In the genomic region with DNA sequence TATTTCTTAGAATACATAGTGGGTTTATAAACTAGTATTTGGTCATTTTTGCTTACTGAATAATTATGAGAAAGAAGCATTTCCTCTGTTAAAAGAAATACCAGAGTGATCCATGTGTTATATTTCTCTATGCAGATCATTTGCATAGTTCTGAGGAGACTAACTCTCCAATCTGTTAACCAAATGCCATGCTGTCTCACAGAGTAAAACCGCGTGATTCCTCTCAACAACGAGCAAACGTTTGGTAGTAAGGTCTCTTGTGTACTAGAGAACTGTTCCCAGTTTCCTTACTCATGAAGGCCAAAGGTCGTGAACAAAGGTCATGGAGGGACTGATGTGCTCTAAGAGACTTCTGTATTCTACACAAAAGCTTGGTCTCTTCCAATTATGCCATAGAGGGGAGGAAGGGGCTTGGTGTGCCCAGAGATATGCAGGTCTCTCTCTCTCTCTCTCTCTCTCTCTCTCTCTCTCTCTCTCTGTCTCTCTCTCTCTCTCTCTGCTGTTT, we compare ENCODE assay signal across 20 mouse cellular contexts.
"Had no signal": no experiment of that assay in that cellular context is flagged by ENCODE, and none has a peak within 500 bp of the region (broad histone marks: within the 10 kb centered on the region; RNA-seq: fewer than 3 reads in every experiment).

No protein-coding gene starts in this region.

- H3K9me3 ChIP-seq: limb, embryonic 10.5 days; limb, embryonic 13.5 days; liver, embryonic 13.5 days; midbrain, embryonic 10.5 days; midbrain, embryonic 13.5 days; neural tube, embryonic 13.5 days had no signal

- H3K4me3 ChIP-seq: limb, embryonic 10.5 days; limb, embryonic 13.5 days; liver, embryonic 13.5 days; midbrain, embryonic 10.5 days; midbrain, embryonic 13.5 days; myocyte; neural tube, embryonic 13.5 days had no signal

- H3K9ac ChIP-seq: limb, embryonic 13.5 days; liver, embryonic 13.5 days; lung, embryonic 14.5 days; midbrain, embryonic 13.5 days; neural tube, embryonic 13.5 days had no signal

- H3K27ac ChIP-seq: limb, embryonic 10.5 days; limb, embryonic 13.5 days; liver, embryonic 13.5 days; macrophage; midbrain, embryonic 10.5 days; midbrain, embryonic 13.5 days; neural tube, embryonic 13.5 days; stomach, postnatal 0 days had no signal

- H3K36me3 ChIP-seq: limb, embryonic 10.5 days; limb, embryonic 13.5 days; liver, embryonic 13.5 days; midbrain, embryonic 10.5 days; midbrain, embryonic 13.5 days; neural tube, embryonic 13.5 days had no signal

- ATAC-seq: lung, postnatal 0 days; midbrain, embryonic 13.5 days; midbrain, embryonic 16.5 days had no signal

- DNase-seq: kidney, adult 18-20 months; kidney, adult 9 months; kidney, postnatal 14 days; kidney, postnatal 4 days; liver; liver, embryonic 13.5 days; lung, embryonic 14.5 days; thymus, adult 2 months; thymus, postnatal 14 days; thymus, postnatal 4 days had no signal

- H3K4me1 ChIP-seq: limb, embryonic 10.5 days; limb, embryonic 13.5 days; liver, embryonic 13.5 days; midbrain, embryonic 10.5 days; midbrain, embryonic 13.5 days; neural tube, embryonic 13.5 days had no signal

- H3K4me2 ChIP-seq: limb, embryonic 13.5 days; liver, embryonic 13.5 days; lung, embryonic 14.5 days; midbrain, embryonic 13.5 days; neural tube, embryonic 13.5 days had no signal

- H3K27me3 ChIP-seq: limb, embryonic 13.5 days; liver, embryonic 13.5 days; midbrain, embryonic 13.5 days; neural tube, embryonic 13.5 days had no signal
